Mouse (Mus musculus): Measurements from ENCODE around the gene Fam155a.

DNA sequence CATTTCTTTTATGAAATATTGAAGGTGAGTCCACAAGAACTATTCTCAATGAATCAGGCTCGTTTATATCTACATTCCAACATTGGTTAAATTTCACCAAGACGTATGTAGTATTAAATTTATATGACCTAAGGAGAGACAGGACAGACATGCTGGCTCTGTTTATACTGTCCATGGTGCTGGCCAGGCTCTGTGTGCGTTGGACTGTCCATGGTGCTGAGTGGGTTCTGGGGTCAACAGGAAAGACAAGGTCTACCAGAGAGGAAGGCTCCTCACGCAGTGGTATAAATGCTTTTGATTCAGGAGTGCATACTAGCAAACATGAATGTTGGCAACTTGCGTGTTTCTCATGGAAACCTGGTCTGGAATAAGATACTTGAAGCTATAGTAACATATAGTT, 135.7 kb downstream of the Fam155a start:
- TF ChIP-seq CTCF (IDR thresholded peaks at IDR 0.05; ENCODE audit: borderline replicate concordance, insufficient read depth, low read length) (no peak), POLR2A (IDR thresholded peaks at IDR 0.05; ENCODE audit: low read depth, low read length) (no peak)

All from embryonic fibroblast, embryonic 13.5 days (primary cell).